Comparison of ENCODE assay signal across 24 mouse cellular contexts in genomic region chr5:67595629-67596028, GRCm38 (mm10). TPM values are rescaled to one million over a fixed set of nuclear protein-coding genes. Genes with fewer than 3 reads are reported as not detected.
DNase-seq lines count a peak whose midpoint lies in the region; ATAC-seq and TF ChIP-seq lines count a peak whose summit lies in the region.
"Had no signal": no experiment of that assay in that cellular context is flagged by ENCODE, and none has a peak within 500 bp of the region (broad histone marks: within the 10 kb centered on the region; RNA-seq: fewer than 3 reads in every experiment).

No protein-coding gene starts in this region.

- no peaks in the 10 kb centered on the region for H3K4me1 ChIP-seq in heart, embryonic 13.5 days
- no peaks in the 10 kb centered on the region for H3K4me1 ChIP-seq in heart, embryonic 11.5 days (ENCODE audit: control insufficient read depth, insufficient read depth, low read length)
- H3K4me1 ChIP-seq in kidney, embryonic 15.5 days, result peaks cover 8% of the 10 kb centered on the region
- H3K4me1 ChIP-seq in limb, embryonic 14.5 days (ENCODE audit: control insufficient read depth, insufficient read depth, low read length), result peaks cover 6% of the 10 kb centered on the region; the same call in 1 of the 2 replicates
- H3K4me1 ChIP-seq in limb, embryonic 10.5 days, result peaks cover 12% of the 10 kb centered on the region; the same call in 1 of the 2 replicates
- H3K4me1 ChIP-seq: embryonic facial prominence, embryonic 10.5 days; embryonic facial prominence, embryonic 12.5 days; forebrain, embryonic 15.5 days had no signal

- ATAC-seq in heart, embryonic 13.5 days (ENCODE audit: extremely low read depth, insufficient number of reproducible peaks, low FRiP score, low TSS enrichment), result no peak
- no peak for ATAC-seq in heart, embryonic 11.5 days (replicated peaks; ENCODE audit: insufficient number of reproducible peaks, low FRiP score, low TSS enrichment)
- ATAC-seq in kidney, embryonic 15.5 days (replicated peaks; ENCODE audit: low FRiP score), result peak; percentile 64; the same call in 1 of the 2 replicates
- no peak; the same call in 1 of the 2 replicates for ATAC-seq in limb, embryonic 14.5 days (ENCODE audit: low FRiP score, low read depth)
- ATAC-seq: activated CD4-positive, CD25-positive, alpha-beta regulatory T cell, adult 4 months; CD4-positive, CD25-positive, alpha-beta regulatory T cell, adult 4 months; forebrain, embryonic 13.5 days; forebrain, embryonic 15.5 days; Patski had no signal

- no peaks in the 10 kb centered on the region for H3K9me3 ChIP-seq in heart, embryonic 13.5 days
- no peaks in the 10 kb centered on the region for H3K9me3 ChIP-seq in heart, embryonic 11.5 days (replicated peaks; ENCODE audit: control insufficient read depth, low read length)
- H3K9me3 ChIP-seq in kidney, embryonic 15.5 days (replicated peaks), result no peaks in the 10 kb centered on the region
- H3K9me3 ChIP-seq in limb, embryonic 14.5 days (ENCODE audit: control insufficient read depth, low read length), result no peaks in the 10 kb centered on the region
- no peaks in the 10 kb centered on the region for H3K9me3 ChIP-seq in limb, embryonic 10.5 days (replicated peaks)
- H3K9me3 ChIP-seq: embryonic facial prominence, embryonic 10.5 days; embryonic facial prominence, embryonic 12.5 days; forebrain, embryonic 13.5 days; forebrain, embryonic 15.5 days; G1E had no signal

- H3K27ac ChIP-seq in heart, embryonic 13.5 days (replicated peaks), result peak overlapping the region; percentile 40
- no peak overlapping the region for H3K27ac ChIP-seq in heart, embryonic 11.5 days (ENCODE audit: low read depth, low read length)
- H3K27ac ChIP-seq in kidney, embryonic 15.5 days, result 0 out of 2 replicates have a peak overlapping the region, but pooled peaks have one; percentile 33
- 0 out of 2 replicates have a peak overlapping the region, but pooled peaks have one; percentile 34 for H3K27ac ChIP-seq in limb, embryonic 14.5 days (replicated peaks; ENCODE audit: low read depth, low read length)
- no peak overlapping the region for H3K27ac ChIP-seq in limb, embryonic 10.5 days
- H3K27ac ChIP-seq: embryonic facial prominence, embryonic 10.5 days; embryonic facial prominence, embryonic 12.5 days; forebrain, embryonic 13.5 days; forebrain, embryonic 15.5 days had no signal

- DNase-seq in kidney, adult 11 months, result no peak
- no peak for DNase-seq in limb, embryonic 14.5 days (ENCODE audit: low spot score)
- no peak for DNase-seq in limb, embryonic 10.5 days (ENCODE audit: low spot score)
- DNase-seq: adrenal gland, adult 8-10 months; adrenal gland, postnatal 14 days; adrenal gland, postnatal 36 days; B cell, adult 2 months; cerebellum, adult 11-12 months; cerebellum, adult 2 months; cerebellum, adult 9-10 months; cerebellum, postnatal 10 days; cerebellum, postnatal 25 days had no signal

- no peaks in the 10 kb centered on the region for H3K36me3 ChIP-seq in heart, embryonic 13.5 days
- H3K36me3 ChIP-seq in heart, embryonic 11.5 days (ENCODE audit: control insufficient read depth, insufficient read depth, low read length), result no peaks in the 10 kb centered on the region
- H3K36me3 ChIP-seq in kidney, embryonic 15.5 days, result no peaks in the 10 kb centered on the region
- H3K36me3 ChIP-seq in limb, embryonic 14.5 days (ENCODE audit: control insufficient read depth, insufficient read depth, low read length), result no peaks in the 10 kb centered on the region
- H3K36me3 ChIP-seq in limb, embryonic 10.5 days, result no peaks in the 10 kb centered on the region
- H3K36me3 ChIP-seq: embryonic facial prominence, embryonic 10.5 days; embryonic facial prominence, embryonic 12.5 days; forebrain, embryonic 15.5 days; G1E had no signal

- 0 out of 2 replicates have a peak, but pooled peaks cover 4% of the 10 kb centered on the region for H3K27me3 ChIP-seq in heart, embryonic 13.5 days (replicated peaks)
- H3K27me3 ChIP-seq in heart, embryonic 11.5 days (ENCODE audit: control insufficient read depth, insufficient read depth, low read length), result no peaks in the 10 kb centered on the region
- H3K27me3 ChIP-seq in kidney, embryonic 15.5 days, result no peaks in the 10 kb centered on the region
- no peaks in the 10 kb centered on the region for H3K27me3 ChIP-seq in limb, embryonic 14.5 days (ENCODE audit: control insufficient read depth, insufficient read depth, low read length)
- no peaks in the 10 kb centered on the region for H3K27me3 ChIP-seq in limb, embryonic 10.5 days (ENCODE audit: low read depth, poor library complexity, severe bottlenecking)
- H3K27me3 ChIP-seq: CH12.LX; embryonic facial prominence, embryonic 12.5 days; forebrain, embryonic 13.5 days; forebrain, embryonic 15.5 days had no signal

- H3K4me2 ChIP-seq in heart, embryonic 13.5 days, result no peak overlapping the region
- no peak overlapping the region for H3K4me2 ChIP-seq in heart, embryonic 11.5 days
- H3K4me2 ChIP-seq in kidney, embryonic 15.5 days, result no peak overlapping the region
- H3K4me2 ChIP-seq in limb, embryonic 14.5 days (replicated peaks; ENCODE audit: low read depth, low read length, severe bottlenecking), result no peak overlapping the region
- H3K4me2 ChIP-seq: embryonic facial prominence, embryonic 12.5 days; forebrain, embryonic 13.5 days; forebrain, embryonic 15.5 days had no signal

- 65% methylated on average over 7 of the region's 7 CpGs for WGBS in heart, embryonic 13.5 days
- WGBS in heart, embryonic 11.5 days (ENCODE audit: insufficient replicate concordance), result 76% methylated on average over 7 of the region's 7 CpGs
- 47% methylated on average over 7 of the region's 7 CpGs for WGBS in kidney, embryonic 15.5 days
- 64% methylated on average over 7 of the region's 7 CpGs for WGBS in limb, embryonic 14.5 days
- 75% methylated on average over 7 of the region's 7 CpGs for WGBS in limb, embryonic 10.5 days

- H3K4me3 ChIP-seq in heart, embryonic 13.5 days, result no peak overlapping the region
- H3K4me3 ChIP-seq in heart, embryonic 11.5 days (ENCODE audit: low read depth, low read length), result no peak overlapping the region
- no peak overlapping the region for H3K4me3 ChIP-seq in kidney, embryonic 15.5 days (replicated peaks)
- H3K4me3 ChIP-seq in limb, embryonic 14.5 days (replicated peaks; ENCODE audit: low read length), result no peak overlapping the region
- no peak overlapping the region for H3K4me3 ChIP-seq in limb, embryonic 10.5 days
- H3K4me3 ChIP-seq: embryonic facial prominence, embryonic 10.5 days; embryonic facial prominence, embryonic 12.5 days; forebrain, embryonic 13.5 days; forebrain, embryonic 15.5 days had no signal

- H3K9ac ChIP-seq in heart, embryonic 13.5 days, result no peak overlapping the region
- no peak overlapping the region for H3K9ac ChIP-seq in heart, embryonic 11.5 days (ENCODE audit: low read depth, low read length)
- no peak overlapping the region for H3K9ac ChIP-seq in kidney, embryonic 15.5 days
- no peak overlapping the region for H3K9ac ChIP-seq in limb, embryonic 14.5 days (ENCODE audit: low read depth, low read length, severe bottlenecking)
- H3K9ac ChIP-seq: embryonic facial prominence, embryonic 12.5 days; forebrain, embryonic 13.5 days; forebrain, embryonic 15.5 days had no signal

- no peak for TF ChIP-seq POLR2A in limb, embryonic 14.5 days (IDR thresholded peaks at IDR 0.05; ENCODE audit: borderline replicate concordance, extremely low read depth, insufficient read depth, insufficient read length)

RNA-seq across cellular contexts. Expression of gene Shisa3, which starts 12.1 kb away (rescaled TPM):
- 2.9 and 3.9 TPM in 2 replicates for polyA plus RNA-seq in heart, embryonic 13.5 days (2015; fragmentation: Nextera tagmentation; extraction: Ambion mirVana)
- 2.0 and 2.4 TPM in 2 replicates for polyA plus RNA-seq in heart, embryonic 11.5 days (2014; fragmentation: Nextera tagmentation; extraction: Ambion mirVana)
- polyA plus RNA-seq in kidney, embryonic 15.5 days (2015; fragmentation: Nextera tagmentation; extraction: Ambion mirVana), result 116 and 119 TPM in 2 replicates
- polyA plus RNA-seq in limb, embryonic 14.5 days (2012; rRNA removed), result 6.3 and 9.8 TPM in 2 replicates
- polyA plus RNA-seq in limb, embryonic 14.5 days (2014; fragmentation: Nextera tagmentation; extraction: Ambion mirVana), result 4.6 TPM in 2 replicates
- polyA plus RNA-seq in limb, embryonic 10.5 days (2016; fragmentation: Nextera tagmentation; extraction: Ambion mirVana), result 4.8 and 5.2 TPM in 2 replicates
- polyA plus RNA-seq: G1E, Patski had no signal

Comparison
In these comparisons a context has a peak if more than half of its experiments do, and no peak if none do; other contexts are left out.
1. H3K27ac ChIP-seq: peak in heart, embryonic 13.5 days (single experiment), kidney, embryonic 15.5 days (single experiment) and limb, embryonic 14.5 days (single experiment); none in heart, embryonic 11.5 days (single experiment) and limb, embryonic 10.5 days (single experiment).
2. RNA of gene Shisa3, which starts 12.1 kb away (polyA plus RNA-seq): 116 to 119 TPM in kidney, embryonic 15.5 days; 4.6 to 9.8 TPM in limb, embryonic 14.5 days, 4.8 to 5.2 TPM in limb, embryonic 10.5 days, 2.9 to 3.9 TPM in heart, embryonic 13.5 days and 2.0 to 2.4 TPM in heart, embryonic 11.5 days; every median in the first group is over 10 times any median in the second.